Mouse (Mus musculus) stomach, postnatal 0 days (tissue): ENCODE measurements around the gene Chst13.
A peak's percentile ranks its signal among the peaks of the same experiment; 100 is the strongest.

ENCODE experiments used
- CTCF ChIP-seq: IDR thresholded peaks from 2 replicates; pipeline ENCODE4 v1.5.1; 2016; ENCODE audit warnings: antibody characterized with exemption, low read depth, mild to moderate bottlenecking, moderate library complexity
- EP300 ChIP-seq: optimal IDR thresholded peaks from 2 replicates; pipeline ENCODE3; 2016; ENCODE audit warnings: antibody characterized with exemption

GRCm38 (mm10) chr6:90288265-90288664, 36.7 kb downstream of the Chst13 start:
- TF ChIP-seq CTCF (peak; percentile 68), EP300 (no peak)
